In genomic region chr4:145101823-145102718, GRCm38 (mm10) we compare ENCODE assay signal across 15 mouse cellular contexts.
"Had no signal": no experiment of that assay in that cellular context is flagged by ENCODE, and none has a peak within 500 bp of the region (broad histone marks: within the 10 kb centered on the region; RNA-seq: fewer than 3 reads in every experiment).

No protein-coding gene starts in this region.

- H3K9me3 ChIP-seq: limb, embryonic 10.5 days; liver, embryonic 15.5 days; midbrain, embryonic 15.5 days; neural tube, embryonic 12.5 days had no signal

- H3K4me3 ChIP-seq: left cerebral cortex, adult 2 months; limb, embryonic 10.5 days; liver, embryonic 15.5 days; midbrain, embryonic 15.5 days; neural tube, embryonic 12.5 days had no signal

- ATAC-seq: lung, postnatal 0 days; midbrain, embryonic 15.5 days had no signal

- H3K27me3 ChIP-seq: liver, embryonic 15.5 days; midbrain, embryonic 15.5 days; neural tube, embryonic 12.5 days had no signal

- H3K9ac ChIP-seq: liver, embryonic 15.5 days; midbrain, embryonic 15.5 days; neural tube, embryonic 12.5 days had no signal

- DNase-seq: kidney, postnatal 10 days; kidney, postnatal 4 days; lung, adult 2 months; lung, postnatal 36 days; right cerebral cortex, postnatal 4 days; spleen, adult 18-20 months; thymus, adult 18-20 months; thymus, postnatal 14 days had no signal

- H3K4me1 ChIP-seq: liver, embryonic 15.5 days; neural tube, embryonic 12.5 days had no signal

- H3K4me2 ChIP-seq: liver, embryonic 11.5 days; liver, embryonic 15.5 days; midbrain, embryonic 15.5 days; neural tube, embryonic 12.5 days had no signal

- H3K27ac ChIP-seq: left cerebral cortex, adult 2 months; limb, embryonic 10.5 days; liver, embryonic 15.5 days; midbrain, embryonic 15.5 days; neural tube, embryonic 12.5 days had no signal
